Mouse (Mus musculus): Measurements from ENCODE around the gene Epm2a.

Epm2a gene

GRCm38 (mm10) chr10:11429059-11429812, 86.0 kb downstream of the Epm2a start:
- no peak for DNase-seq (ENCODE audit: low spot score)

GRCm38 (mm10) chr10:11436961-11437360, 93.8 kb downstream of the Epm2a start:
- no peak for DNase-seq (ENCODE audit: low spot score)

GRCm38 (mm10) chr10:11438461-11438860, 95.3 kb downstream of the Epm2a start:
- DNase-seq (ENCODE audit: low spot score) = no peak

- DNase-seq (ENCODE audit: low spot score) = no peak
These were observed 96.1 kb downstream of the Epm2a start for GRCm38 (mm10) chr10:11439342-11439741.

GRCm38 (mm10) chr10:11449556-11450305, 106.5 kb downstream of the Epm2a start:
- DNase-seq (ENCODE audit: low spot score) = peak; percentile 46

GRCm38 (mm10) chr10:11452537-11452936, 109.3 kb downstream of the Epm2a start:
- DNase-seq (ENCODE audit: low spot score) = no peak

GRCm38 (mm10) chr10:11457445-11457844, 114.2 kb downstream of the Epm2a start:
- no peak for DNase-seq (ENCODE audit: low spot score)

- peak; percentile 6 for DNase-seq (ENCODE audit: low spot score)
These were observed 148.8 kb downstream of the Epm2a start for GRCm38 (mm10) chr10:11491956-11492355.
